Mouse (Mus musculus): ENCODE measurements around the gene Tenm4.
"Not testable (repeated sequence)": the region's sequence is repeated elsewhere in the genome, so short reads cannot be mapped to it uniquely, and the experiment has no call there.

Gene Tenm4

GRCm38 (mm10) chr7:96596402-96597195, 425.6 kb downstream of the Tenm4 start:
- DNase-seq: peak; percentile 57

- no peak for DNase-seq
Observed at GRCm38 (mm10) chr7:96597871-96598270, 426.8 kb downstream of the Tenm4 start.

DNA sequence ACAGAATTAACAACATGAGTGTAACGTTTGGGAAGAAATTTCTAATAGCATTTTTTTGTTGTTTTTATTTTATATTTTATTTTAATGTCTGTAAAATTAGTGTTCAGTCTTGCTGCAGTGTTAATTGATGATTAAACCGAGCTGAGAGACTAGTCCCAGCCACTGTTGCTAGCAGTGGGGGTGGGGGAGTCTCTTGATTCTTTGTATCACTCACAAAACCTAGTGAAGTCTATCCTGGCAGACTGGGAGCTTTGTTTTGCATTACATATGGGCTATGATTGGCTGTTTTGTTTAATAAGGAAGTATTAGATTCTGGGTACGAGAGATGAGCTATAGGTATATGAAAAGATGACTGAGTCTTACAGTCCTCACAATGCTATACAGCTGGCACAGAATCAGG, 428.0 kb downstream of the Tenm4 start:
- no peak for DNase-seq

GRCm38 (mm10) chr7:96600381-96600941, 429.4 kb downstream of the Tenm4 start:
- DNase-seq: peak; percentile 25

DNA sequence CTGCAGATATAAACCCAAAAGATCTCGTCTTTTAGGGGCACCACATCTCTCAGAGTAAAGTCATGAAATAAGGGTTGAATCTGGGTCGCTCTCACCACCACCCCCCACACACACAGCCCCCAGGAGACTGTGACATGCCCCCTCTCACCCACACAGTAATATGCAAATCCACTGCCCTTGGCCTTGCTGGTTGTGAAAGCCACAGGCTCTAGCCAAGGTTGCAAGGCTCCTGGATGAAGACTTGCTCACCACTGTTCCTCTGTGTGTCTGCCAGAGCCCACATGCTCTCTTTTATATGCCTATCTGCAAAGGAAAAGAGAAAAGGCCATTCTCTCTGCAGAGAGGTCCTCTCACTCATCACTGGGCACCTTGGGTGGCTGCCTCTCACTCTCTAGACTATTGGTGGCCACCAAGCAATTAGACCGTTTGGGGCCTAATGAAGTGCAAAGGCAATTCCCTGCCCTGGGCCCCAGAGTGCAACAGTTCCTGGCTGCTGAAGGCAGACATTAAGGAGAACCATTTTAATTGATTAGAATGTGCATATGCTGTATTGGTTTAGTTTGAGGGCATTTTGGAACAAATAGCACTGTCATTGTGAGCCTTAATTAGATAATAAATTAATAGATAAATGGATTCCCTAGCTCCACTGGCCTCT, 433.2 kb downstream of the Tenm4 start:
- no peak for DNase-seq

- DNase-seq: peak; percentile 41
Observed at GRCm38 (mm10) chr7:96605316-96605715, 434.3 kb downstream of the Tenm4 start.

DNA sequence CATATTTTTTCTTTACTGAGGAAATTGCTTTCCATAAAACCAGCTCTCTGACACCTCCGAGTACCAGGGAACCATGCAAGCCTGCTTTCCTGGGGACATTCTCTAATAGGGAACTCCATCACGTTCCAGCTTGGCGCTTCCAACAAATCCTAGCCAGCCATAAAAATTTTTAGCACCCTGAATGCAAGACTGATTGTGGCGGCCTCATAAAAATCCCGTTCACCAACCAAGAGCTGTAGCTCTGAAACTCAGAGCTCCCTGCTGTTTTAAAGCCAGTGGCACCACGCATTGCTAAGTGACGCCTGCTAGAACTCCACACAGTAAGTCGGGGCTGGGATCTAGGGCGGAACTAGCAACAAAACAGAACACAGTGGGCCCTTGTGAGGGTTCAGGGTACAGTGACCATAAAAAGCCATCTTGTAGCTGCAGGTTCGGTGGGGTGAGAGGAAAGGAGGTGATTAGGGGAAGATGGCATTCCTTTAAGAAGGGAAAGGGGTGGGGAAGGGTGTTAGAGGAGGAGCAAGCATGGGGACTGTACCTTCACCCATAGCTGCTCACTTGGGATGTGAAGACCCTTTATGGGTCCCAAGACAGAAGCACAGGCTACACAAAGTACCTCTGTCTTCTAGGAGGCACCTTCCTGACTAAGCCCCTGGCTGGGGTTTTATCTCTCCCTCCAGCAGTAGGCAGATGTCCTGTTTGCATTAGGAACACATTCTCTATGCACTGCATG, 439.0 kb downstream of the Tenm4 start:
- peak; percentile 51 for DNase-seq

DNA sequence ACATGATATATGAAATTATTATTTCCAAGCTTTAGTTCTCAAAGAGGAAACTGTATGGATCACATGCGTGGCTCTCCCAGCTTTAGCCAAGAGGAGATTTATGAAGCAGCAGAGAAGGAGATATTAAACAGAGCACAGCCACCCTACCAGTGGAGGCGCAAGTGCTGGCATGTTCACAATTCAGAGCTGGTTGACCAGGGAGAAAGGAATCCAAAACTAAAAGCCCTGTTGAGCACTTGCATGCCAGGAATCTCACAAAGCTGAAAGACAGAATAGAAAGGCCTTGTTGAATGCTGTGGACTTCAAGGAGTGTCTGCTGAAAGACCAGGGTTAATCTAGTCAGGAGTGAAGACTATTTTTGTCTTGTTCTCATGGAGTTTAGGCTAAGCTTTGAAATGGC, 446.3 kb downstream of the Tenm4 start:
- DNase-seq: no peak

DNA sequence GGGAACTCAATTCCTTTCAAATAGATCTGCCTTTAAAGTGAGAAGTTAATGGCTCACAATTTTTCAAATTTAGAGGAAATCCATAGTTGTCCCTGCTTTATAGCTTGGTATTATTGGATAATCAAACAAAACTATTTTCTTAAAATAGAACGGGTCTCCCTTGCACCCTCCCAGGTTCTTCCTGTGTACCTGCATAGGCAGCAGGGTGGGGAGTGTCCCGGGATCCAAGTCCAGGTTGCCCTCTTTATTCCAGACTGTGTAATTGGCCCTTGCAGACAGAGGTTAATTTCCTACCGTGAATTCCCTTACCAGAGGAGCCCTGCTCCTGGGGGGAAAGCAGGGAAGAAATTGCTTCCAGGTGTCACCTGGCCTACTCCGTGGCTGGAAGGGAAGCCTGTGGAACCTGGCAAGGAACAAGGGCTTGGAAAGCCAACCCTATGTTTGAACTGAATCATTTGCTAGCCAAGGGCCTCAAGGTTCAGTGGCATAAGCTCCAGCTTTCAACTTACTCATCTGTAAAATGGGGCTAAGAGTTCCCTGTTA, 449.0 kb downstream of the Tenm4 start:
- no peak for DNase-seq

DNA sequence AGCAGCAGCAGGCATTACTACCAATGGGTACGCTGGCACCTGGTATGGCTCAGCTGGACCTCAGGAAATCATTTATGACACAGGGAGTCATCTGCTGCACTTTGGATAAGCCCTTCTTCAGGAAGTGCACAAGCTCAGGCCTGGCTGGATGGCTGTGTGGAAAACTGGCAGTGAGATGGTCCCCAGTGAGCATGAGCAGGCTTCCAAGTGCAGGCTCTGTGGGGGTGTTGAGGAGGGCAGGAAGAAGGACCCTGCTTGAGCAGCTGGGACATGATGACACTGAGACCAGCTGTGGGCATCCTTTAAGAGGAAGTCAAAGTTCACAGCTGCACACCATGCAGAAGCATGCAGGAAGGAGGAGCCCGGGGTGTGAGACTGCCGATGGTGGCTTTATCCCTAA, 455.3 kb downstream of the Tenm4 start:
- DNase-seq: no peak

GRCm38 (mm10) chr7:96630551-96630950, 459.5 kb downstream of the Tenm4 start:
- DNase-seq: not testable (repeated sequence)

GRCm38 (mm10) chr7:96633008-96633407, 462.0 kb downstream of the Tenm4 start:
- DNase-seq: no peak

GRCm38 (mm10) chr7:96635830-96636440, 464.9 kb downstream of the Tenm4 start:
- no peak for DNase-seq

DNA sequence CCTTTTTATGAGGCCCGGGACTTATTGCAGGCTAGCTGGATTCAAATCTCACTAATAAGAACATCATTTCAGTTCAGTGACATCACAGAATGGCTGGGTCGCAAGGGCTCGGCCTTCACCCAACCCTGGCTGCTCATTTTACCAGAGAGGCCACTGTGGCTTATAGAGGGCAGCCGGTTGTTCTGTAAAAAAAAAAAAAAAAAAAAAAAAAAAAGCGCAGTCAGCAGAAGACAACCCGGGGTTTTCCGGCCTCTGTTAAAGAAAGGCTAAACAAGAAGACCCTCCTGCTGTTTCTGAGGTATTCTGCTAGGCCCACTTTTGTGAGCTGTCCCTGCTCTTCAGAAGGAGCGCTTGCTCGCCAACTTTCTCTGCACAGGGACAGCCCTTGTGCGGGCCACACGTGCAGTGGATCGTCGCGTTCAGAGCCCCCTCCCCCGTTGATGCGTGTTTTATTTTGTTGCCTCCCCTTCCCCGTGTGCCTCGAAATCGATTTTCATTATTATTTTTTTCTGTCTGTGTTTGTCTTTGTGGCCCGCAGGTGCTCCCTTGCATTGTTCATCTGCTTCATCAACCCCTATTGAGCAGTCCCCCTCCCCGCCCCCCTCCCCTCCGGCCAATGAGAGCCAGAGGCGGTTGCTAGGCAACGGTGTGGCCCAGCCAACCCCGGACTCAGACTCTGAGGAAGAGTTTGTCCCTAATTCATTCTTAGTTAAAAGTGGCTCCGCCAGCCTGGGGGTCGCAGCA, 472.6 kb downstream of the Tenm4 start:
- peak; percentile 95 for DNase-seq

DNA sequence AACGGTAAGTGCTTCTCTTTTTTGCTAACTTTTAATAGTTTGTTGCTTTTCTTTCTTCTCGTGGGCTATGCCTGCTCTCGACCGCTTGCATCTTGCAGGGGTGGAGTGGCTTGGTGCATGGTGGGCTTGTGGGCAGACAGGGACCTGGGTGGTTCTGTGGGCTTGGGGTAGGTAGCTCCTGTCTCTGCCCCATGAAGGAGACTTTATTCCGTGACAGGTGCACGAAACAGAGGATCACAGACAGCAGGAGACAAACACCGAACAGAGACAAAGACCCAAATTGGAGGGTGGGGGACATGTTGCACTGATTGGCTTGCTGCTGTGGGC, 473.1 kb downstream of the Tenm4 start:
- DNase-seq: no peak

DNA sequence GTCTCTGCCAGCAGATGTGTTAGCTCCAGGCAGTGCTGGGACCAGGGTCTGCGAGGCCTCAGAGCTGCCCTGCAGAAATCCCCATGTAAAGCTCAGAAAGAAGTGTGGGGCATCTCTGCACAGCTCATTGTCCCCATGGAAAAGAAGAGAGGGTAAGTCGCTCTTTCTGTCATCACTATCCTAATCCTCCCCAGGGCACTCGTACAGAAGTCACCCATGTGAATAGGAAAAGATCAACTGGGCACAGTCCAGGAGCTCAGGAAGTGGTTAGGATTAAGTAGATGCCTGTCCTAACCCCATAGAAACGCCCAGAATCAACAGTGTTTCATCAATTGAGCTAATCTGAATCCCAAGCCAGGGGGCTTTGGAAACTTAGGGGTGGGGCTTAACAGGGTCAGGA, 476.6 kb downstream of the Tenm4 start:
- DNase-seq: no peak

DNA sequence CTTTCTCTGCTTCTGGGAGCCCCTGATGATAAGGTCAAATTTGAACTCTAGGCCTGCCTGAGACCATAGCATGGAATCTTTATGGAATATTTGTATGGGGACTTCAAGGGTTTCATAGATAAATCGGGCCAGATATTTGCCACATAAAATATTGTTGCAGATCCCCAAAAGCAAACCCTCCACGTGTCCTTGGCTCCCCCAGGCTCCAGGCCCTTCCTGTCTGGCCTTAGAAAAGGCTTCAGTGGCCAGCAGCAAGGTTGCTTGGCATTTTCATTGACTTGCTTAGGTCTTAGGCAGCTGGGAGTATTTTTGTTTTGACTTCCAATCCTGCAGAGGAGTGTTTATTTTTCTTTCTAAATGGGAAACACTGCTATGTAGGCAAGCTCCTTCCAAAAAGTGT, 477.6 kb downstream of the Tenm4 start:
- no peak for DNase-seq

DNA sequence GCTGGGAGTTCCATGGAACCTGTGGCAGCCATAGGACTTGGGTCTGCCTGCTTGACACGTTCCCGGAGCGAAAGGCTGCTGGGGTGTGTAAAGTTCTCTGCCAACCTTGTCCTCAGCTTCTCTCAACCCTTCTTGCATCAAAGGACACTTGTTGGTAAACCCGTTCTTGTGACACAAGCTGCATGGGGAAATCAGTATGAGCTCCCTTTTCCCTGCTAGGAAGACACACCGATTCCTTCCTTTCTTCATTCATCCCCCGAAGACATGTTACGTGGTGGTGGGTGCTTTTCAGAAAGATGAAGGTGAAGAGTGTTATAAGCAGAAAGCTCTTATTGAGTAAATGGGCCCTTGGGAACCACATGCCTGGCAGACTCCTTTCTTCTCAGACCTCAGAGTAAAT, 478.1 kb downstream of the Tenm4 start:
- DNase-seq: no peak

DNA sequence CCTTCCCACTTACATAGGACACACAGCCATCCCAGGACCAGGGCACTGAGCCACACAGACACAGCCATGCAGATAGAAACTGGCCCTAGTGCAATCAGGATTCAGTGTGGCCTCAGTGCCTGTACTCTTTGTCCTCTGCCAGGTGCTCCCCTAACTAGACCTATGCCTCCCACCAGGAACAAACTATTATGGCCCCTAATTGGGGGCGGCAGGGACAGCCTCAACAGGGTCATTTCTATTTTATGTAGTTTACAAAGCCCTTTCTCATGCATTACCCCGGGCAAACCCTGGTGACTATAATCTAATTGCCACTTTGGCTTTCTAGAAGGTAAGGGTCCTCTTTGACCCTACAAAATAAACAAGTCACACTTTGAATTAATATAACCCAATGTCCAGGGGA, 479.4 kb downstream of the Tenm4 start:
- DNase-seq: no peak

DNA sequence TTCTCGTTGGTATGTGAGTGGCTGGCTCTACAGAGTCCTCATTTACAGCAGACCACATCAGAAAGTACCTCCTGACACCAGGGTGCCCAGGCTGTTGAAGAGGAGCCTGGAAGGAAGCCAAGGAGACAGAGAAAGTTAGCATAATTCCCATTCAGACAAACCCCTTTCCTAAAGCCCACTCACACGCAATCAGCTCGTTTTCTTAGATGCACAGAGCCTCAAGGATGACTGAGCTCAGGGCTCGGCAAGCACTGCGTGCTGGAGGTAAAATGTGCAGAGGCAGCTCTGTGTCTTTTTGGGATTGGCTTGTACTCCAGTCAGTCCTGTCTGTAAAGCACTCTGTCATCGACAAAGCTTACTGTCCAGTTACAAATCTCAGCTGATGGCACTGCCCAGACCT, 480.0 kb downstream of the Tenm4 start:
- no peak for DNase-seq

GRCm38 (mm10) chr7:96651626-96652341, 480.7 kb downstream of the Tenm4 start:
- no peak for DNase-seq

- no peak for DNase-seq
Observed at GRCm38 (mm10) chr7:96652844-96653243, 481.8 kb downstream of the Tenm4 start.

Measured in embryo, embryonic 11 days (tissue).